Mouse (Mus musculus) frontal cortex, postnatal 25 days (tissue): Measurements from ENCODE around the gene Cdh3.

ENCODE experiments used
- DNase-seq, 2 experiments: peaks; one replicate each; pipeline ENCODE4 v3.0.0; 2022; ENCODE audit warnings: low spot score in 2 of 2

The Cdh3 gene

GRCm38 (mm10) chr8:106510365-106510975 lies at the start of gene Cdh3:
Cdh3 (plus strand) TSS chr8:106510891.
- DNase-seq = no peak

- no peak for DNase-seq
Measured at GRCm38 (mm10) chr8:106462131-106462530, 48.6 kb upstream of the Cdh3 start.

DNA sequence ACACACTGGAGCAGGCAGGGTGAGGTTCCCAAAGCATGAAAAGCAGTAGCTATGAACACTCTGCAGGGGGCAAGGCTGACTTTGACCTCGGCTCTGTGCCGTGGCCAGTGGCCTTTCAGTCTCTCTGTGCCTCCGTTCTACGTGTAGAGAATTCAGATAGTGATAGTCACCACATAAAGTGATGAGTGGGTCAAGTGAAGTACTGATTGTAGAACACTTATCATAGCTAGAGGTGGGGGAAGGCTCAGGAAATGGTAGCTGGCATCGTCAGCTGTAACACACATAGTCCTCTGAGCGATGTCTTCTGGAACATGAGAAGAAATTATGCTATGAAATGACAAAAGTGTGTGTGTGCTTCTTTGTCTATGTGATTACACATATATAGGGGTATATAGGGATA lies 46.9 kb upstream of the Cdh3 start:
- no peak for DNase-seq

DNA sequence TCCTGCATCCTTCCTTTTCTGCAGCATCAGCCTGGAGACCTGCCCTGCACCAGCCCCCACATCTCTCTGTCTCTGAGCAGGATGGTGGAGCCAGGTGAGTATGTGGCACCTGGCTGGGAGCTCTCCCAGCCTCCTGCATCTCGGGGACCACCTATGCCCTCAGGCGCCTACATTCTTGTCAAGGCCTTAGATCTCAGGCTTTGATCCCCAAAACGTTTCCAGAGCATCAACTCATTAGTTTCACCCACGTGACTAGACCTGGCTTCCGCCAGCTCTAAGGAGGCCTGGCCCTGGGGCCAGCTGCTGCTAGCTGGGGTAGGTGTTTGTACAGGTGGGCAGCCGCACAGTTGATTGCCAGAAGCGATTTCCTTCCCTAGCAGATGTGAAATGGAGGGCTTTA lies 41.2 kb upstream of the Cdh3 start:
- DNase-seq = no peak

DNA sequence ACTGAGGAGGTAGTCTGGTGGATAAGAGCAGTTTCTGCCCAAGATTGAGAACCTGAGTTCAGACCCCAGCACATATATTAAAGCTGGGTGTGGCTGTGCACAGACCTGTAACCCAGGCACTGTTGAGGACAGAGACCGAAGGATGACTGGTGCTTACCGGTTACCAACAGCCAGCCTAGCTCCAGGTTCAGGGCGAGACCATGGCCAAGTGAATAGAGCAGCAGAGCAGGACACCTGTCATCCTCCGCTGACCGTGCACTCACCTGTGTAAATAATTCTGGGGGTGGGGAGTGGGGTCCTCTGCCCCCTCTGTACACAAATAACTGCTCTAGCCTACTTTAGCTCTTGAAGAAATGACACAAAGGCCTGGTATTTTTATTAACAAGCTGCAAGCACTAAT lies 36.7 kb upstream of the Cdh3 start:
- no peak for DNase-seq

- no peak for DNase-seq
Measured at GRCm38 (mm10) chr8:106500018-106500685, 10.5 kb upstream of the Cdh3 start, which contains the start of gene 6030452D12Rik. 6030452D12Rik (plus strand) TSS chr8:106500522.

DNA sequence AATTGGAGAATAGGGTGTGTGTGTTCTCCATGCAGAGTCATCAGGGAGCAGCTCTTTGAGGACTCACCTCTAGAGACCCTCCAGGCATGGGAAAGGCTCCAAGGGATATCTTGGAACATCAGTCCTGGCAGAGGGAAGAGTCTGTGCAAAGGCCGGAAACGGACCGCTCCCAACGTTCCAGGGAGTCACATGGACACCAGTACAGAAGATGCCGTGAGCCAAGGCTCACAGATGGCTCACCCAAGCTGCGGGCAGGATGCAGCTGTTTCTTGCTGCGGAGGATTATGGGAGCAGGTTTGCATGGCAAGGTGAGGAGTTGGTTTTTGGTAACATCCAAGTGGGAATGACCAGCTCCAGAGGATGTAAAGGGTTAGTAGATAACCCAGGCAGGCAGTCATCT lies 6.5 kb upstream of the Cdh3 start:
- no peak for DNase-seq

GRCm38 (mm10) chr8:106505328-106505965 lies 5.2 kb upstream of the Cdh3 start:
- DNase-seq = no peak

DNA sequence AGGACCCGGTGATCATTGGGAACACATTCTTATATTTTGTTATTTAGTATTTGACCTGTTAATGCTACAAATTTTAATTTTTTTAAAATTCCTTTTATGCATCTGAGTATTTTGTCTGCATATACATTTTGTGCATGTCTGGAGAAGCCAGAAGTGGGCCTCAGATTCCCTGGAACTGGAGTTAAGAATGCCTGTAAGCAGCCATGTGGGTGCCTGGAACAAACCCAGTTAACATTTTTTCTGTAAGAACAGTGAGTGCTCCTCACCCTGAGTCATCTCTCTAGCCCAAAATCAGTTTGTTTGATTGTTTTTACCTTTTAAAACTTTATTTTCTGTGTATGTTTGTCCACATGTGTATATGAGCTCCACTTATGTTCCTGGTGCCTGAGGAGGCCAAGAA lies 4.6 kb upstream of the Cdh3 start:
- DNase-seq = no peak

DNA sequence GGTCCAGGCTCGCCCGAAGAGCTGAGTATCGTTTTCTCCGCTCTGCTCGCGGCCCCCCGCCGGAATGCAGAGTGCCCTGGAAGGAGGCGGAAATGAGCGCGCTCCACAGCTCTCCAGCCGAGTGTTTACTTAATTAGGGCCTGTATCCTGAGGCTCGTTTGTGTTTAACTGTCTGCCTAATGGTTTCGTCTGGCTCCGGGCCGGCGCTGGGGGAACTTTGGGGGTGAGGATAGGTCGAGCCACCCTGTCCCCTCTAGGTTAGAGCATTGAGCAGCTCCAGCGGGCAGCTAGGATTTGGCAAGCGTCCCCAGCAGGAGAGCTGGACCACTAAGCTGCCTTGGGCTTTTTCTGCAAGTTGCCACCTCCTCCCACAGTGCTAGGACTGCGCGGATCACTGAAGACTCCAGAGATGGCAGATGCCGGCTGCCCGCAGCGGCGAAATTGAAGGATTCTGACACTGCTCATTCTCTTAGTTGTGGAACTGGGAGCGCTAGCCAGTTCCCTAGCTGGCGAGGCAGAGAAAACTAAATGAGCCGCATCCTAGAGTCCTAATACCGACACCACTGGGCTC lies 2.8 kb upstream of the Cdh3 start:
- no peak for DNase-seq

DNA sequence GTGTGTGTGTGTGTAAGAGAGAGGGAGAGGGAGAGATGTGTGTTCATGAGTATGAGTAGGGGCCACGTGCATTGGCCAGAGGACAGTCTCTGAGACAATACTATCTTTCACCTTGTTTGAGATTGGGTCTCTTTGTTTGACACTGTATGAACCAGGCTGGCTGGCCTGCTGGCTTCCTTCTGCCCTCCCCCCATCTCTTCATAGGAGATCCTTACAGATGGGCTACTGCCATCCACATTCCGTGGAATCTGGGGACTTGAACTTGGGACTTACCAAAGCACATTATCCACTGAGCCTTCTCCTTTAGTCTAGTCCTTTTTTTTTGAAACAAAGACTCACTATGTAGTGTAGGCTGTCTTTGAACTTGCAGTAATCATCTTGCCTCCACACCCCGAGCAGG lies 2.2 kb upstream of the Cdh3 start:
- DNase-seq = no peak

DNA sequence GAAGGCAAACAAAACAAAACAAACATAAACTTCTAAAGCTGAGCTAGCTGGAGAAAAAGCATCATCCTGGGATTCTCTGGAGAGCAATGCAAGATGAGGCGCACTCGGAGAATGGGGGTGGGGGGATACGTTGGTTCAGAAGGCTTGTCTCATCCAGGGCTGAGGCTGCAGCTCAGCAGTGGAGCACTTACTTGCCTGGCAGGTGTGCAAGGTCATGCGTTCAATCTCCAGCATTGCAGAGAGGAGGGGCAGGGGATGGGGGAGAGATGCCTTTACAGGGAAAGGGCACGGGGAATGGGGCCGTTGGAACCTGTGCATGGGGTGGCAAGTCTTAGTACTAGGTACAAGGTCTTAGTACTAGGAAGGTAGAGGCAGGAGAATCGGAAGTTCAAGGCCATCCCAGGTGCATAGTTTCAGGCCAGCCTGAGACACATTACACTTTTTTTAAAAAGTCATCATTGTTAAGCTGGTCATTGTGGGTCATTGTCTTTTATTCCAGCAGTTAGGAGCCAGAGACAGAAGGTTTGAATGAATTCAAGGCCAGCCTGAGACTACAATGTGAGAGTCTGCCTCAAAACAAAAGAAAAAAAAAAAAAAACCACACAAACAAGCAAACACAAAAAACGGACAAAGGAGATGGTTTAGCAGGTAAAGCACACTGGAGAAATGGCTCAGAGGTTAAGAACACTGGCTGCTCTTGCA lies 1.5 kb upstream of the Cdh3 start:
- DNase-seq = no peak

DNA sequence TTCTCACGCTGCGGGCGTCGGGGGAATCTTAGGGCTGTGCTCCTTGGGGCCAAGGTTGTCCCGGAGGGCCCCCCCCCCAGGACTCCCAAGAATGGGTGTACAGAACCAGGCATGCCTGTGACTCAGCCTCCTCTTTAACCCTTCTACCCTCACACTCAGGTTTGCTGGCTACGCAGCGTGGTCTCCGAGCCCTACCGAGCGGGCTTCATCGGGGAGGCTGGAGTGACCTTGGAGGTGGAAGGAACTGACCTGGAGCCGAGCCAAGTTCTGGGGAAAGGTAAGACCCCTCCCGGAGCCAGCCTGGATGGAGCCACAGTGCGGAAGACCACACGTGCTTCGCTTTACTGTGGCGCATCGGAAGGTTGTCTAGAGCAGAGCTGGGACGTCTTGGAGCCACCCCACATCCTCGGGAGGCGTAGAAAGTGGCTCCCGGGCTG lies 392 bp downstream of the Cdh3 start:
- DNase-seq = no peak

- DNase-seq = no peak
Measured at GRCm38 (mm10) chr8:106511531-106512041, 895 bp downstream of the Cdh3 start.

DNA sequence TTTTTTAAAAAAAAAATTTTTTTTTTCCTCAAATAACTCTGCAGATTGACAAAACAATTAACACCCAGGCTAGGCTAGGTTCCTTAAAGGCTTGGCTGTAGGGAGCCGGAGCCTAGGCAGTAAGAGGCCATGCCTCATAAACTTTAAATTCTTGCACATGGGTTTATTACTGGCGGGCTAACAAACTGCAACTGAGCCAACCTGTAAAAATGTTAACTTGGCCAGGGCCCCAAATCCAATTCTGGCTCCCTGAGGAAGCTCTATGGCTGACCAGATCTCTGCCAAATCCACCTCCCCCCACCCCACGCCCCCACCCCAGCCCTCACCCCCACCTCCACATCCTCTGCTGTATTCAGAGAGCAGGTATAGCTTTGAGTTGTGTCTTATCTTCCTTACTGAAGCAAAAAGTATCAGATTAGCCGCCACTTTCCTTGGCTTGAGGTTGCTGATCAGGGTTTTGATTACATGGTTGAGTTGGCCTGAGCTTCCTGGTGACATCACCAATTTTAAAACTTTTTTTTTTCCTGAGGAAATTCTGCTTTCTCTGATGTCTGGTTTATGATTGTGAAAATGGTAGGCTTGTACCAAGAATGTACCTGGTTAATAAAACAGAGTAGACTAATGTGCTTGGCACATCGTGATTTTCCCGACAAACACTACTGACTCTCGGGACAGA lies 1.9 kb downstream of the Cdh3 start:
- no peak for DNase-seq

GRCm38 (mm10) chr8:106515946-106516479 lies 5.3 kb downstream of the Cdh3 start:
- no peak for DNase-seq

GRCm38 (mm10) chr8:106516581-106516980 lies 5.9 kb downstream of the Cdh3 start:
- DNase-seq = no peak

- DNase-seq = no peak
Measured at GRCm38 (mm10) chr8:106518763-106519162, 8.1 kb downstream of the Cdh3 start.

DNA sequence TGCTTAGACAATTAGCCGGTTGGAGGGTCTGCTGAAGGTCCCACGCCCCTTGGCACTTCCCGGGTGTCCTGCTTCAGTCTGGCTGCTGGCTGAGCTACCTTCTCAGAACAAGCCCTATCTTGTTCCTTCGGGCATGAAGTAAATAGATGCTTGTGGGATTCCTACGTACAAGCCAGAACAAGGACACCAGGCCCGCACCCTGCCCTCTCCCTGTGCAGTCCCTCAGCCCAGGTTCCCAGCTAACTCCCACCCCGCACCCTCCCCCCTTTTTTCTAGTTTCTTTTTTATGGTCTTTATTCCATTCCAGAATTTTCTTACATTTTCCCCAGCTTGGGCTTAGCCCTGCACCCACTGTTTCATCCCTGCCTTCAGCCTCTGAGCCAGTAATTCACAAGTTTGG lies 9.9 kb downstream of the Cdh3 start:
- DNase-seq = no peak

GRCm38 (mm10) chr8:106521845-106522244 lies 11.2 kb downstream of the Cdh3 start:
- no peak for DNase-seq

GRCm38 (mm10) chr8:106526725-106527124 lies 16.0 kb downstream of the Cdh3 start:
- no peak for DNase-seq
